Mouse (Mus musculus): Measurements from ENCODE around the gene Tert. TPM values are rescaled to one million over a fixed set of nuclear protein-coding genes. Genes with fewer than 3 reads are reported as not detected.

Gene Tert
- polyA plus RNA-seq, 1 experiment from 2014 or later, result 0.33 TPM

- TF ChIP-seq EP300 (optimal IDR thresholded peaks at IDR 0.05) (no peak), CTCF (IDR thresholded peaks at IDR 0.05; ENCODE audit: low read depth) (no peak)
- DNase-seq (ENCODE audit: low spot score), result no peak
Measured at GRCm38 (mm10) chr13:73680394-73680793, 53.7 kb downstream of the Tert start.

GRCm38 (mm10) chr13:73682226-73682625 is 55.5 kb downstream of the Tert start:
- H3K4me3 ChIP-seq (ENCODE audit: low read depth, low read length), result no peak overlapping the region
- H3K27me3 ChIP-seq (ENCODE audit: control insufficient read depth, insufficient read depth, low read length), result no peaks in the 10 kb centered on the region
- DNase-seq (ENCODE audit: low spot score) (no peak), ATAC-seq (ENCODE audit: low FRiP score, low TSS enrichment) (no peak)
- no peak overlapping the region for H3K4me2 ChIP-seq (replicated peaks; ENCODE audit: low read depth)
- H3K27ac ChIP-seq (replicated peaks), result no peak overlapping the region
- H3K9ac ChIP-seq (ENCODE audit: low read length), result no peak overlapping the region
- 90% methylated on average over 2 of the region's 2 CpGs for WGBS
- H3K9me3 ChIP-seq (ENCODE audit: control insufficient read depth, low read length), result no peaks in the 10 kb centered on the region
- no peaks in the 10 kb centered on the region for H3K36me3 ChIP-seq (ENCODE audit: control insufficient read depth, insufficient read depth, low read length)
- no peak for TF ChIP-seq EP300 (optimal IDR thresholded peaks at IDR 0.05)
- TF ChIP-seq CTCF (IDR thresholded peaks at IDR 0.05; ENCODE audit: low read depth), result no peak
- H3K4me1 ChIP-seq (replicated peaks; ENCODE audit: control insufficient read depth, insufficient read depth), result no peaks in the 10 kb centered on the region

More at GRCm38 (mm10) chr13:73680394-73680793, 53.7 kb downstream of the Tert start:
- no peaks in the 10 kb centered on the region for H3K27me3 ChIP-seq (ENCODE audit: control insufficient read depth, insufficient read depth, low read length)
- H3K4me1 ChIP-seq (replicated peaks; ENCODE audit: control insufficient read depth, insufficient read depth), result no peaks in the 10 kb centered on the region
- 0 out of 2 replicates have a peak, but pooled peaks have one; percentile 51 for ATAC-seq (ENCODE audit: low FRiP score, low TSS enrichment)
- H3K9ac ChIP-seq (ENCODE audit: low read length), result no peak overlapping the region
- no peak overlapping the region for H3K4me2 ChIP-seq (replicated peaks; ENCODE audit: low read depth)
- H3K27ac ChIP-seq (replicated peaks), result no peak overlapping the region
- WGBS, result 21% methylated on average over 1 of the region's 1 CpGs
- H3K9me3 ChIP-seq (ENCODE audit: control insufficient read depth, low read length), result no peaks in the 10 kb centered on the region
- H3K4me3 ChIP-seq (ENCODE audit: low read depth, low read length), result no peak overlapping the region
- no peaks in the 10 kb centered on the region for H3K36me3 ChIP-seq (ENCODE audit: control insufficient read depth, insufficient read depth, low read length)

- Histone ChIP-seq H3K9ac (ENCODE audit: low read length) (no peak overlapping the region), H3K4me3 (ENCODE audit: low read depth, low read length) (no peak overlapping the region), H3K4me2 (replicated peaks; ENCODE audit: low read depth) (no peak overlapping the region), H3K9me3 (ENCODE audit: control insufficient read depth, low read length) (no peaks in the 10 kb centered on the region), H3K36me3 (ENCODE audit: control insufficient read depth, insufficient read depth, low read length) (no peaks in the 10 kb centered on the region), H3K27ac (replicated peaks) (no peak overlapping the region), H3K4me1 (replicated peaks; ENCODE audit: control insufficient read depth, insufficient read depth) (no peaks in the 10 kb centered on the region), H3K27me3 (ENCODE audit: control insufficient read depth, insufficient read depth, low read length) (no peaks in the 10 kb centered on the region)
- no peak for TF ChIP-seq EP300 (optimal IDR thresholded peaks at IDR 0.05)
- TF ChIP-seq CTCF (IDR thresholded peaks at IDR 0.05; ENCODE audit: low read depth), result no peak
- DNase-seq (ENCODE audit: low spot score) (no peak), ATAC-seq (ENCODE audit: low FRiP score, low TSS enrichment) (no peak)
- WGBS, result 69% methylated on average over 11 of the region's 11 CpGs
Measured at GRCm38 (mm10) chr13:73683682-73684081, 57.0 kb downstream of the Tert start.

- DNase-seq (ENCODE audit: low spot score), result no peak
- Histone ChIP-seq H3K4me1 (replicated peaks; ENCODE audit: control insufficient read depth, insufficient read depth) (no peaks in the 10 kb centered on the region), H3K36me3 (ENCODE audit: control insufficient read depth, insufficient read depth, low read length) (no peaks in the 10 kb centered on the region), H3K9me3 (ENCODE audit: control insufficient read depth, low read length) (no peaks in the 10 kb centered on the region), H3K27me3 (ENCODE audit: control insufficient read depth, insufficient read depth, low read length) (no peaks in the 10 kb centered on the region), H3K9ac (ENCODE audit: low read length) (no peak overlapping the region), H3K4me2 (replicated peaks; ENCODE audit: low read depth) (no peak overlapping the region), H3K27ac (replicated peaks) (no peak overlapping the region), H3K4me3 (ENCODE audit: low read depth, low read length) (no peak overlapping the region)
- no peak for ATAC-seq (ENCODE audit: low FRiP score, low TSS enrichment)
- TF ChIP-seq CTCF (IDR thresholded peaks at IDR 0.05; ENCODE audit: low read depth), result no peak
- no peak for TF ChIP-seq EP300 (optimal IDR thresholded peaks at IDR 0.05)
- 83% methylated on average over 1 of the region's 1 CpGs for WGBS
Measured at GRCm38 (mm10) chr13:73684412-73684811, 57.7 kb downstream of the Tert start.

GRCm38 (mm10) chr13:73685502-73685901 is 58.8 kb downstream of the Tert start:
- Histone ChIP-seq H3K4me3 (ENCODE audit: low read depth, low read length) (no peak overlapping the region), H3K9ac (ENCODE audit: low read length) (no peak overlapping the region), H3K36me3 (ENCODE audit: control insufficient read depth, insufficient read depth, low read length) (no peaks in the 10 kb centered on the region), H3K4me2 (replicated peaks; ENCODE audit: low read depth) (no peak overlapping the region), H3K9me3 (ENCODE audit: control insufficient read depth, low read length) (no peaks in the 10 kb centered on the region), H3K27me3 (ENCODE audit: control insufficient read depth, insufficient read depth, low read length) (no peaks in the 10 kb centered on the region), H3K4me1 (replicated peaks; ENCODE audit: control insufficient read depth, insufficient read depth) (no peaks in the 10 kb centered on the region), H3K27ac (replicated peaks) (no peak overlapping the region)
- 69% methylated on average over 6 of the region's 6 CpGs for WGBS
- TF ChIP-seq CTCF (IDR thresholded peaks at IDR 0.05; ENCODE audit: low read depth) (no peak), EP300 (optimal IDR thresholded peaks at IDR 0.05) (no peak)
- DNase-seq (ENCODE audit: low spot score) (no peak), ATAC-seq (ENCODE audit: low FRiP score, low TSS enrichment) (no peak)

GRCm38 (mm10) chr13:73687601-73688000 is 60.9 kb downstream of the Tert start:
- WGBS, result 62% methylated on average over 3 of the region's 3 CpGs
- no peaks in the 10 kb centered on the region for H3K36me3 ChIP-seq (ENCODE audit: control insufficient read depth, insufficient read depth, low read length)

More at GRCm38 (mm10) chr13:73687601-73688000, 60.9 kb downstream of the Tert start:
- ATAC-seq (ENCODE audit: low FRiP score, low TSS enrichment) (no peak), DNase-seq (ENCODE audit: low spot score) (no peak)
- Histone ChIP-seq H3K9ac (ENCODE audit: low read length) (no peak overlapping the region), H3K4me1 (replicated peaks; ENCODE audit: control insufficient read depth, insufficient read depth) (no peaks in the 10 kb centered on the region), H3K9me3 (ENCODE audit: control insufficient read depth, low read length) (no peaks in the 10 kb centered on the region), H3K27me3 (ENCODE audit: control insufficient read depth, insufficient read depth, low read length) (no peaks in the 10 kb centered on the region), H3K4me3 (ENCODE audit: low read depth, low read length) (no peak overlapping the region), H3K27ac (replicated peaks) (no peak overlapping the region), H3K4me2 (replicated peaks; ENCODE audit: low read depth) (no peak overlapping the region)
- TF ChIP-seq CTCF (IDR thresholded peaks at IDR 0.05; ENCODE audit: low read depth), result no peak
- TF ChIP-seq EP300 (optimal IDR thresholded peaks at IDR 0.05), result no peak
